Mouse (Mus musculus) frontal cortex, postnatal 14 days (tissue): Measurements from ENCODE around the gene H3f3a.
A peak's percentile ranks its signal among the peaks of the same experiment; 100 is the strongest.

ENCODE experiments used
- DNase-seq, 2 experiments: peaks; one replicate each; pipeline ENCODE4 v3.0.0; 2022; ENCODE audit warnings: low spot score in 2 of 2

The H3f3a gene

GRCm38 (mm10) chr1:180782906-180783579 is 30.7 kb downstream of the H3f3a start:
- no peak for DNase-seq

GRCm38 (mm10) chr1:180781250-180781649 is 32.5 kb downstream of the H3f3a start:
- DNase-seq: no peak

- no peak for DNase-seq
Observed at GRCm38 (mm10) chr1:180780291-180780690, 33.5 kb downstream of the H3f3a start.

- DNase-seq: no peak
Observed at GRCm38 (mm10) chr1:180778941-180779340, 34.8 kb downstream of the H3f3a start.

- no peak for DNase-seq
Observed at GRCm38 (mm10) chr1:180778403-180778754, 35.4 kb downstream of the H3f3a start.

- peak; percentile 76 for DNase-seq
Observed at GRCm38 (mm10) chr1:180777660-180778402, 35.9 kb downstream of the H3f3a start.

GRCm38 (mm10) chr1:180777289-180777659 is 36.5 kb downstream of the H3f3a start:
- no peak for DNase-seq

GRCm38 (mm10) chr1:180776494-180776893 is 37.2 kb downstream of the H3f3a start:
- DNase-seq: no peak

GRCm38 (mm10) chr1:180775849-180776493 is 37.8 kb downstream of the H3f3a start:
- no peak for DNase-seq

- DNase-seq: no peak
Observed at GRCm38 (mm10) chr1:180775317-180775716, 38.4 kb downstream of the H3f3a start.

- no peak for DNase-seq
Observed at GRCm38 (mm10) chr1:180774664-180775063, 39.1 kb downstream of the H3f3a start.

GRCm38 (mm10) chr1:180772291-180772690 is 41.5 kb downstream of the H3f3a start:
- DNase-seq: no peak

- DNase-seq: no peak
Observed at GRCm38 (mm10) chr1:180771722-180772121, 42.0 kb downstream of the H3f3a start.

GRCm38 (mm10) chr1:180771306-180771705 is 42.4 kb downstream of the H3f3a start:
- no peak for DNase-seq

GRCm38 (mm10) chr1:180768334-180769168 is 45.2 kb downstream of the H3f3a start:
- DNase-seq: peak in 1 of 2 experiments; percentile 56

GRCm38 (mm10) chr1:180767541-180768333 is 46.0 kb downstream of the H3f3a start:
- no peak for DNase-seq

GRCm38 (mm10) chr1:180766557-180766956 is 47.2 kb downstream of the H3f3a start:
- no peak for DNase-seq

GRCm38 (mm10) chr1:180765393-180765792 is 48.4 kb downstream of the H3f3a start:
- no peak for DNase-seq

GRCm38 (mm10) chr1:180763828-180764227 is 49.9 kb downstream of the H3f3a start:
- peak; percentile 73 to 82 for DNase-seq

- DNase-seq: no peak
Observed at GRCm38 (mm10) chr1:180763307-180763706, 50.4 kb downstream of the H3f3a start.

GRCm38 (mm10) chr1:180762679-180763078 is 51.1 kb downstream of the H3f3a start:
- DNase-seq: no peak
